Mouse (Mus musculus): ENCODE results near the gene Srrm4.
"Not testable (repeated sequence)": the region's sequence is repeated elsewhere in the genome, so short reads cannot be mapped to it uniquely, and the experiment has no call there.

Gene Srrm4

GRCm38 (mm10) chr5:116443459-116443940 is 148.1 kb downstream of the Srrm4 start:
- no peak for DNase-seq (ENCODE audit: extremely low read depth, low read depth)

- no peak for DNase-seq (ENCODE audit: extremely low read depth, low read depth)
These were observed 148.7 kb downstream of the Srrm4 start for GRCm38 (mm10) chr5:116442697-116443458.

- DNase-seq (ENCODE audit: extremely low read depth, low read depth), result no peak
These were observed 151.4 kb downstream of the Srrm4 start for GRCm38 (mm10) chr5:116440251-116440650.

GRCm38 (mm10) chr5:116438328-116438727 is 153.3 kb downstream of the Srrm4 start:
- DNase-seq (ENCODE audit: extremely low read depth, low read depth), result no peak

- no peak for DNase-seq (ENCODE audit: extremely low read depth, low read depth)
These were observed 155.5 kb downstream of the Srrm4 start for GRCm38 (mm10) chr5:116436117-116436516.

GRCm38 (mm10) chr5:116434976-116435850 is 156.4 kb downstream of the Srrm4 start:
- no peak for DNase-seq (ENCODE audit: extremely low read depth, low read depth)

GRCm38 (mm10) chr5:116432871-116433270 is 158.7 kb downstream of the Srrm4 start:
- no peak for DNase-seq (ENCODE audit: extremely low read depth, low read depth)

- DNase-seq (ENCODE audit: extremely low read depth, low read depth), result no peak
These were observed 164.9 kb downstream of the Srrm4 start for GRCm38 (mm10) chr5:116426701-116427100.

GRCm38 (mm10) chr5:116425709-116426108 is 165.9 kb downstream of the Srrm4 start:
- DNase-seq (ENCODE audit: extremely low read depth, low read depth), result not testable (repeated sequence)

- no peak for DNase-seq (ENCODE audit: extremely low read depth, low read depth)
These were observed 166.3 kb downstream of the Srrm4 start for GRCm38 (mm10) chr5:116425273-116425672.

GRCm38 (mm10) chr5:116423746-116424145 is 167.9 kb downstream of the Srrm4 start:
- no peak for DNase-seq (ENCODE audit: extremely low read depth, low read depth)

GRCm38 (mm10) chr5:116422699-116423201 is 168.9 kb downstream of the Srrm4 start, which contains the start of gene Hspb8:
TSS of gene Hspb8 (minus strand) at chr5:116422864.
- no peak for DNase-seq (ENCODE audit: extremely low read depth, low read depth)

- DNase-seq (ENCODE audit: extremely low read depth, low read depth), result no peak
These were observed 169.7 kb downstream of the Srrm4 start for GRCm38 (mm10) chr5:116421791-116422481.

GRCm38 (mm10) chr5:116420759-116421225 is 170.8 kb downstream of the Srrm4 start:
- DNase-seq (ENCODE audit: extremely low read depth, low read depth), result no peak

GRCm38 (mm10) chr5:116420213-116420612 is 171.4 kb downstream of the Srrm4 start:
- no peak for DNase-seq (ENCODE audit: extremely low read depth, low read depth)

GRCm38 (mm10) chr5:116419322-116420045 is 172.1 kb downstream of the Srrm4 start:
- no peak for DNase-seq (ENCODE audit: extremely low read depth, low read depth)

GRCm38 (mm10) chr5:116416208-116416607 is 175.4 kb downstream of the Srrm4 start:
- no peak for DNase-seq (ENCODE audit: extremely low read depth, low read depth)

- no peak for DNase-seq (ENCODE audit: extremely low read depth, low read depth)
These were observed 181.7 kb downstream of the Srrm4 start for GRCm38 (mm10) chr5:116409689-116410590.

- no peak for DNase-seq (ENCODE audit: extremely low read depth, low read depth)
These were observed 182.7 kb downstream of the Srrm4 start for GRCm38 (mm10) chr5:116408965-116409364.
